Mouse (Mus musculus): ENCODE data around the gene Cmtr1.
"Not testable (repeated sequence)": the region's sequence is repeated elsewhere in the genome, so short reads cannot be mapped to it uniquely, and the experiment has no call there.

The Cmtr1 gene

DNA sequence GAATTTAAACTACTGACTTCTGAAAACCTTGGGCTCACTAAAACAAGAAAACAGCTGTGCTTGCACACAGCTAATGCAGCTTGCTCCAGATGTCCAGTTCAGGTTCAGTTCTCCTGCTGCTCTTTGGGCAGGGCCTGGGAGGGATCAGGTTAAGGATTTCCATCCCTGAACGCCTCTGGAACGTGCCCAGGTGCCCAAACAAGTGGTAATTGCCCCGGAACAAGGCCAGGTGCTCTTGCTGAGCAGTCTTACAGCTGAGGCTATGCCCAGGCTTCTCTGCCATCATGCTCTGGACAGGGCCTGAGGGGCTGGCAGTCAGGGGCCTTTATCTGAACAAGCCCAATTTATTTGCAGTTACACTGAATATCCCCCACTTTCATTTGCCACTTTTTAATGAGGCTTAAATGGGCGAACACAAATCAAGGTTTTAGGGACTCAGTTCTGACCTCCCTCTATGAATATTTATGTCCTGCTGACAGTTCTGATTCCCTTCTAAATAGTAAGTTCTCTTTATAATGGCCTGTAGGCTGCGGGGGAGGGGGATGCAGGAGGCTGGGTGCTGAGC is 46.7 kb downstream of the Cmtr1 start:
- DNase-seq: no peak

DNA sequence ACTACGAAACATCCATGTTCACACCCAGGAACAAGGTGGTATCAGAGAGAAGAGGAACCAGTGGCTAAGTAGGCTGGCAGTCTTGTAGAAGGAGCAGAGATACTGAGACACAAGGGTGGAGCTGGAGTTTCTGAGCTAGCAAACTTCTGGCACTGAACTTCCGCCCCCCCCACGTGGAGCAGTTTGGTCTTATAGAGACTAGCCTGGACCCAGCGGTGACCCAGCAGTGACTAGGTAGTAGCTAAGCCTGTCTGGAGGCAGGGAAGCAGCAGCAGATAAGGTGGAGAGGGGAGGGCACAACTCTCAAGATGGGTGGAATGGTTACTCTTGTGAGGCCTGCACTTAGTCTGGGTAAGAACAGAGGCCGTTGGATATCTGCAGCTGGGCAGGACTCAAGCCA is 48.4 kb downstream of the Cmtr1 start:
- DNase-seq: no peak

DNA sequence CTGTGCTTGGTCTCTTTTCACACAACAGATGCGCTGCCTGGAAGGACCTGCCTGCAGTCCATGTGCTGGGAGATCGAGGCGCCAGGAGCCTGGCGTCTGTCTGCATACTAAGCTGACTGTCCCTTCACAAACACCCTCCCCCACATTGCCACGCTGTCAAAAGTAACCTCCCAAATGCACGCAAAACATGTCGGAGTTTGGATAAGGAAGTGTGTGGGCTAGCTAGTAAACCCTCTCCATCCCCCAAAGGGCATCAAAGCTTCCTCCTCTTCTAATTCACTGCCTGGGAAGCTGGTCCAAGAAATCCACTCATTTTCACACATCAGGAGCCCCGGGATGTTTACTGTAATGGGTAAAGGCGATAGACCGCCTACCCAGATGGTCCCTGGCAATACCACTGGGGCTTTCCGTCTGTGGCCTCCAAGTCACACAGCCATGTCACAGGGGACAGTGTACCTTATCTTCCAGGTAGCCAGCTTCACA is 50.2 kb downstream of the Cmtr1 start:
- peak in 1 of 2 experiments; percentile 34 for DNase-seq

DNA sequence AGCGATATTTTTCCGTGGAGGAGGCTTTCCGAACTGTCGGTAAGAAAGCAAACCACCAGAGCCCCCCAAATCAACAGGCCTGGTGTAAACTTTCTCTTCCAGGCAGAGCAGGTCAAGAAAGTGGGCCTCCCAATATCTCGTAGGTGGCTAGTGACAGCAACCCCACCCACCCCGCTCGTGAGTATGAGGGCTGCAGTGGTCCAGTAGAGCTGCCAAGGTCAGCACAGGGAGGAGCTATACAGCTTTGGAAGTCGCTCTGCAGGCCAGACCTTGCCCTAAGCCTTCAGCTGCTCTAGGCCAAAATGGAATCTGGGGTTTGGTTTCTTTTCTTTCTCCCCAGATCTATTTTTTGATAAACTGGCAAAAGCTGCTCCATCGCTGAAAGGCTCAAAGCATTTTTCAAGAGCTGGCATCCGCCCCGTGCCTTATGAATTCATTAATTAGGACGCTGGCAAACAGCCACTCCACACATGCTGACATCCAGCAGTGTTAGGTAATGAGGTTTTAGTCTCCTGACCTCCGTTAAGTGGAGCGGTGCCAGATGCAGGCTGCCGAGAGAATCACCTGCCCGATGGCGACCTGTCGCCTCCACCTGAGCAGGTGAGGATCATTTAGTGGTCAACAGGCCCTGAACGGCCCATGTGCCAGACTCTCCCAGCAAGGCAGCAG is 50.8 kb downstream of the Cmtr1 start:
- peak; percentile 86 to 88 for DNase-seq

DNA sequence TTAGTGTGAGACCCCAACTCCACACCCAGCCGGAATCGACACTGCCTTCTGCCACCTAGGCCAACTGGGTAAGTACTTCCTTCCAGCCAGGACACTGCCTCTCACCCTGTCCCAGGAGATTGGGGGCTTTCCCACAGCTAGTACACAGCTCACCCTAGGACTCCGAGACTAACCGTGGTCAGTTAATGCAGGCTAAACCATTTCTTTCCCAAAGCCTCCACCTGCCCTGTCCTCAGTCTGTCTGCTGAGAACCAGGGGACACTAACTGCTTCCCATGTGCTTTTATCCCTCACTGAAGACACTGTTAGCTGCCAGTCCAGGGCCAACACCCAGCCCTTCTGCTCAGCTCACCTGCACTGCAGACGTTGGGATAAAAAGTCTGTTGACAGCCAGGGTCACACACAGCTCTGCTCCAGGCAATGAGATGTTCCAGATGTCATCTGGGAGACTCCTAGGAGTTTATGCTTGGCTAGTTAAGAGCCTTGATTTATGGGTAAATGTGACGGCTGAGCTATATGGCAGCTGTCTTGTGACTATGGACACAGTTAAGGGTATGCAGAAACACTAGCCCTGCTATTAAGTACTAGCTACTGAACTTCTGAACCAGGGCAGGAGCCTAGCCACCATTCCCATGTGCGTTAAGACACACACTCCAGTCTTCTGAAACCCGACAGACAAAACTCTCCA is 51.5 kb downstream of the Cmtr1 start:
- DNase-seq: no peak

DNA sequence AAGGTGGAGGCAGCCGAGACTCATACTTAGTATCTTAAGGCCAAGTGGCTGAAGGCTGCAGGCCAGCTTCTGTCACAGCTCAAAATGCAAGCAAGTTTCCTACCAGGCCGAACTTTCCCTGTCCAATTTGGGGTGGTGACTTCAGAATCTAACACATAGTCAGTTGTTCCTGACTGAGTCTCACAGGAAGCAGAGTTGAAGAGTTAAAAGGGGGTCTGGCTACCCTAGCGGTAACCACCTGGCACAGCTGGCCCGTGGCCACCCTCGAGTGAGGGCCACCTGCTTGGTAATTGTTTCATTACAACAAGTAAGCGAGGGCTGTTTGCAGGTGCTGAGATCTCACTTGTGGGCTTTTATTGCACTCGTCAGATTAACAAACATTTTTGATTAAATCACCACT is 52.2 kb downstream of the Cmtr1 start:
- peak in 1 of 2 experiments; percentile 50 for DNase-seq

DNA sequence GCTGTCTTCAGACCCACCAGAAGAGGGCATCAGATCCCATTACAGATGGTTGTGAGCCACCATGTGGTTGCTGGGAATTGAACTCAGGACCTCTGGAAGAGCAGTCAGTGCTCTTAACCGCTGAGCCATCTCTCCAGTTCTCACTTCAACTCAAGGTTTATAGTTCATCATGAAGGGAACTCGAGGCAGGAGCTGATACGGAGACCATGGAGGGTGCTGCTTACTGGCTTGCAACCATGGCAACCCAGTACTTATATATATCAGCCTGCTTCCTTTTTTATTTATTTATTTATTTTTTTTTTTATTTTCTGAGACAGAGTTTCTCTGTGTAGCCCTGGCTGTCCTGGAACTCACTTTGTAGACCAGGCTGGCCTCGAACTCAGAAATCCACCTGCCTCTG is 53.3 kb downstream of the Cmtr1 start:
- not testable (repeated sequence) for DNase-seq

DNA sequence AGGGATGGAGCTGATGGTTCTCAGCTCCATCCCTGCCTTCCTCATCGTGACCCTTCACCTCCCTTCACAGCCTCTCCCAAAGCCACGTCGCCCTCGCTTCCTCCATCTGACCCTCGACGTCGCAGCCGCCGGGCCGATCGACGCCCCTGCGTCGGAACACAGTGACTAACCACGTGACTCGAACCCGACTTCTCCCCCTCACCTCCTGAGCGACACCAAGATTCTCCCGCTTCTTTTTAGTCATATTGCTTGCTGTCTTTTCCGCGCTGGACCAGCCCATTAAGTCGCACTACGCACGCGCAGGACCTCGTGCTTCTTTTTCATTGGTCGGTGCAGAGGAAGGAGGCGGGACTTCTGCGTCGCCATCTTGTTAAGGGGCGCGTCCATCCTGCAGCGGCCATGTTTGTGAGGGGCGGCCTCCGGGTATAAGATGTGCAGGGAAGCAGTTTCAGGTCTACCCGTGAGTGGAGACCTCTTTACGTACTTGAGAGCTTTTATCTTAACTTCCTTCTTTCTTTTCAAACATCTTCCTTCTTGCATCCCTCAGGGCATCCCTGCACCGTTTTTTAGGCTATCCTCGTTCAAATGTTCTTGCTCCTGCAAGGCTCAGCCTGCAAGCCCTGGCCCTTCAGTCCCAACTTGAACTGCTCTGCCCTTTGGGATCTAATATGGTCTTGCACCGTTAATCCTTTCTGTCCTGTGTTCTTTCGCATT is 56.5 kb downstream of the Cmtr1 start, which contains the start of gene Ccdc167:
Gene Ccdc167 (minus strand): TSS at position 313 of the 714 bp plus-strand sequence.
- DNase-seq: peak; percentile 95 to 98

DNA sequence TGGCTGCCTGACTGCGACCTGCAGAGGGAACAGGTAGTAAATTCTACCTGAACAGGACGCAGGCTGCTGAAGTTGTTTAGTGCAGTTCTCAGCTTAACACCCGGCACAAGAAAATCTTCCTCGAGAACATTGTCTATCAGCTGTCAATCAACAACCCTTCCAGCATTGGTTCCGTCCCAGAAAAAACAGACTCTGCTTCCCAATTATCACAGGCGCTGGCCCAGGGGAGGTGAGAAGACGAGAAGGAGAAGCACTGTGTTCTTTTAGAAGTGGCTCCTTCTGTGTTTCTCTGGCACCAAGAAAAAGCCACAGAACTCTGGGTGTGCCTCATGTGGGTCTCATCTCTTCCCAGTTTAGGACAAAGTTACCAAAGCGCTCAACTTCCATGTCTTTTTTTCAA is 58.3 kb downstream of the Cmtr1 start:
- DNase-seq: no peak

DNA sequence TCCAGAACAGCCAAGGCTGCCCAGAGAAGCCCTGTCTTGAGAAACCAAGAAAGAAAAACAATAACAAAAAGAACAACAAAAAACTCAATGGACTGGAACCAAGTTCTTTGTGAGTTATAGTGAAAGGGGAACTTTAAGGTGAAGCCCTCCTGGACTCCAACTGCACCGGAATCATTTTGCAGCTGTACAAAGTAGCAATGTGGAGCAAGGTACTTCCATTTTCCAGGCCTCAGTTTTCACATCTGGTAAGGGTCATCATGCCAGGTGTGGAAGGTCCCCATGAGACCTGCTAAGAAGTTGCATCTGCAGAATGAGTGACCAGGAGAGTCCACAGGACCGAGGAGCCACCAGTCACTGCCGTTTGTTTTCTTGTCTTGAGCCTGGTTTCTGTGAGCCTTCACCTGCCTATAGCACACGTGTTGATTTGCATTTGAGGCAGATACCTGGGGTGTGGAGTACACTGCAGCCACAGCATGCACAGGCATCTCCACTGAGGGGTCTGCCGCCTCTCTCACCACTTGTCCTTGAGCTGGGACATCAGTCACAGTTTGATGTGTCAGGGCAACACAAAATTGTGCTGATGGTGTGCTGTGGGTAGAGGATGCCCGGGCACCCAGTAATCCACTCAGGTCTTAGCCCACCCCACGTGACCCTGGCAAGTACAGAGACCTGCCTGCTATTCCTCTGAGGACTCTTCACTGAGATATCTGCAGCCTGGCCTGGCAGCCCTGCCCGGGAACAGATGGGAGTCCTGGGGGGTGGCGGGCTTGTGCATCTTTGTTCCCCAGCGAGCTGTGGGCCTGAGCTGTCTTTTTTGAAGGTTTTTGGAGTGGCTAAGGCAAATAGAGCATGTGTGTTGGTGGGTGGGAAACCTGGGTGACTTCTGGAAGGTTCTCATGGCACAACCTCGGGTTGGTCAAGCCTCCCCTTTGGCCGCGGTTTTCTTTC is 59.5 kb downstream of the Cmtr1 start:
- DNase-seq: peak; percentile 79 to 86

DNA sequence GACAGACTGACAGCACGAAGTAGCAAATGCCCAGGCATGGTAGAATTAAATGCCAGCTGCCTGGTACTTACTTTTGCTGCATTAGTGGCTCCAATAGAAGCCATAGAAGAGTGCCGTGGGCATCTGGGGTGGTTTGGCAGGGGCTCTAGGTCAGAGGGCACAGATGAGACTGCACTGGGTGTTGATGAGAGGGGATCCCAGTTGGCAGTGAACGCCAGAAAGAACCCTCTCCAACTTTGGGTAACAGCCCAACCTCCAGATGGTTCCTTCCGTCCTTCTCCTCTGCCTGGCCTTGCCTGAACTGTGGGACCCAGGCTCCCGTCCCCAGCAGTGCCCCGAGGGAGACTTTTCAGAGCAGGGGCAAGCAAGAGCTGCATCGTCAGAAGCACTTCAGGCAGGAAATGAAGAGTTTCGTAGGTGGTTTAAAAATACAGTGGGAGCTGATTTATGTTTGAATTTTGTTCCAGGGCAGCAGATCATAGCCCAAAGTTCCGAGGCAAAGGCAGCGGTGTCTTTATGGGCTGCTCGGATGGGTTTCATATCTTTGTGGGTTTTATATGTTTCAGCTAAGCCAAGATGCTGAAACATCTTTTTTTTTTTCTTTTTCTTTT is 60.5 kb downstream of the Cmtr1 start:
- no peak for DNase-seq

DNA sequence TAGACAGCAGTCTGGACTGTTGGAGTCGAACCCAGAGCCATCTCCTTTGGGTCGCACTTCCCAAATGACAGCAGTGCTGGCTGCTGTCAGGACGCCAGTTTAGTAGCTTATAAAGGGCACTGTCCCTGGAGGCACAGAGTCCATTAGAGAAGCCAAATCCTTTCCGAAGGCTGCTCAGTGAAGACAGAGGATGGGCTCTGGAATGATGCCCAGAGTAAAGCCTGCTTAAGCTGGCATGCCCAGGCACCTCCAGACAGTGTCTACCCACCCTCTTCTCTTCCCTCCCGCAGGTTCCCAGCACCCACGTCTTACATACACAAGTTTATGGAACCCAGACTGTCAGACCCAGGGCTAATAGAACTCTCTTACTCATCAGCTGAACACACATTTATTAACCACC is 64.2 kb downstream of the Cmtr1 start:
- no peak for DNase-seq

DNA sequence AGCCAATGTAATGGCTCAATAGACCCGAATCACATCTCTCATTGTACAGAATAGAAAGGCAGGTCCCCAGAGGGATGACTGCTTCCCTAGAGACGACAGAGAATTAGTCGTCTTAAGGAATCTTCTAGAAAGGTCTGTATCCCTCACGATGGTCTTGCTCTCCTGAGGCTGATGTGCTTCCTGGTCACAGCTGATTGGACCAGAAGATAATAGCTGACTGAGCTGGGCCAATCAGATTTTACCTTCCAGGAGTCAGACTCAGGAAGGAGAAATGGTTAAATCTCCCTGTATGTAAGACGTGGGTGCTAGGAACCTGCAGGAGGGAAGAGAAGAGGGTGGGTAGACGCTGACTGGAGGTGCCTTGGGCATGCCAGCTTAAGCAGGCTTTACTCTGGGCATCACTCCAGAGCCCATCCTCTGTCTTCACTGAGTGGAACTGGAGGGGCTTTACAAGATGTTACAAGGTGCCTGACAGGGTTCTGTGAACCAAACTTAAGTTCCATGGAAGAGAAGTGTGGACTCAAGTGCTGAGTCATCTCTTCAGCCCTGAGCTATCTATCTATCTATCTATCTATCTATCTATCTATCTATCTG is 64.7 kb downstream of the Cmtr1 start:
- DNase-seq: no peak

DNA sequence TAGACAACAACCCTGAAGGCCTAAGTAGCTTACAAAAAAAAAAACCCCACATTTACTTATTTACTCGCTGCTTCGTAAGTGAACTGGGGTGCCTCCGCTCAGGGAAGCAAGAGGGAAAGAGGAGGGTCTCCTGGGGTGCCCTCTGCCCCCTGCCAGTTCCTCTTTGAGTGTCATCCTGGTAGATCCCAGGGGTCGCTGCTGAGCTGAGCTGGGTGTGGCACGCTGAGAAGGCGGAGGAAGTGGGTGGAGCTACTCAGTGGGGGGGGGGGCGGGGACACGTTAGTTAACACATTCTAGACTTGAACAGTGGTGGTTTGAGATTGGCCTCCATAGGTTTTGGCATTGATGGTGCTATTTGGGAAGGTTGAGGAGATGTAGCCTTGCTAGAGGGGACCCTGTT is 67.7 kb downstream of the Cmtr1 start:
- no peak for DNase-seq

DNA sequence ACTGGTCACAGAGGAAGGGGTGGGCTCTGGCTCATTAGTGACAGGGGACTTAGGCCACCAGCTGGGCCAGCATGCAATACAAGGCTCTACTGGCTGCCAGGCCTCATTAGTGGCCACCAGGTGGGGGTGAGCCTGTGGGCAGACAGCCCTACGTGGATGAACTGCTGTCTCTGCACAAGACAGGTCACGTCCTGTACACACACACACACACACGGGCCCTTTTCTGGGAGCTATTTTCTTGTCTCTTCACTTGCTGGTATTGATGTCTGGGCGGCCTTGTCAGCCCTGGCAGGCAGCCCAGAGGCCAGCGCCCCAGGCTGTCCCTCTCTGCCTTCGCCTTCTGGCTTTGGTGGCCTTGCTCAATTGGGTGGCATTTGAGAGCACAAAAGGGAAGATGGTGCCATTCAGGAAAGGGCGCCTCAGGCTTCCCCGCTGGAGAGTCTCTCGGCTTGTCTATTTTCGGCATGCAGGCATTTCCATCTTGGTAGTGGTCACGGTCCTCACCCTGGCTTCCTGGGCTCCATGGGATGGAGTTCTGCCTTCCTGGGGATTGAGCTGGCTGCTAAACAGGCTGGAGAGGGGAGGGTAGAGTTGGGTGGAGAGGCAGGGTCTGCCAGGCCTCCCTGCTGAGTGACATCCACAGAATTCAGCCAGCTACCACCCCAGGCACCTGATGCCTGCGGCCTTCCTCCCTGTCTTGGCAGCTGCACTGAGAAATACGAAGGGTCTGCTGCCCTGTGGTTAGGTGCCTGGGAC is 70.3 kb downstream of the Cmtr1 start:
- peak; percentile 64 for DNase-seq

DNA sequence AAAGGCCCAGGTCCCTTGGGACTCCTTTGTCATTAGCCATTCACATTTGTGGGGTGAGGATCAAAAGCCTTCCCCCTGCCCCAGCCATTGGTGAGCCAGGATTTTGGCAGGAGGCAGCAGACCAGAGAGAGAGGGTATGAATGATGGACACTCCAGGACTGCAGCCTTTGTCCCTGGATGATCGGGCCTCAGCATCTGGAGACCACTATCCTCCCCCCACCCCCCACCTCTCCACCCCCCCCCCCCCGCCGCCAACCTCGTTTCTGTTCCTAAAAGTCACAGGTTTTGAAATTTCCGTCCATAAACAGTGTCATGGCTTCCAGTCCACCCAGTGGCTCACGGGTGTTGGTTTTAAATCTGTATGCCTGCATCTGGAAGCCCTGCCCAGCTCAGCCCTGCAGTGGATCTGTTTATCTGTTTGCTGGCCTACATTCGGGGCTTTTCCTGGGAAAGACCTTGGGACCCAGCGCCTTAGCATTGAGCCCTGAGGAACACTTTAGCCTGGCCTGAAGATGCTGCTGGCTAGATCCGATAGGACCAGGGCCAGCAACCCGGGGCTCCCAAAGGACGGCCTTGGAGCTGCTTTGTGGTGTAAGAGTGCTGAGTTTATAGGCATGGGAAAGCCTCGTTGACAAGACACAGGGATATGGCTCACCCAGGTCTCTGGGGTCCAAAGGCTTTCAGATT is 71.0 kb downstream of the Cmtr1 start:
- DNase-seq: peak in 1 of 2 experiments; percentile 29

DNA sequence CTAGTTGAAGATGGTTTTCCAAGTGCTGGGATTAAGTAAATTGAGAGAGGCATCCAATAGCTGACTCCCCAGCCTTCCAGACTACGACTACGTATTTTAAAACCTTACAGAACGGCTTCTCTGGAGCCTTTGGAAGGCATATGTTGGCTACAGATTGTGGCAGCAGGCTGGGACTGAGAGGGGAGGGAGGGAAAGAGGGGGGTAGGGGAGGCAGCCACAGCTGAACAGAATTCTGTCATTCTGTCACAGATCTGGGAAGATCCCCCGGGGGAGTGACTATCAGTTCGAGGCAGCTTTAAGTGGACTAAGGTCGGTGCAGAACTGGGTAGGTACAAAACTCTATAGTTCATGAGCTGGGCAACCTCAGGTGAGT is 71.5 kb downstream of the Cmtr1 start:
- DNase-seq: no peak

DNA sequence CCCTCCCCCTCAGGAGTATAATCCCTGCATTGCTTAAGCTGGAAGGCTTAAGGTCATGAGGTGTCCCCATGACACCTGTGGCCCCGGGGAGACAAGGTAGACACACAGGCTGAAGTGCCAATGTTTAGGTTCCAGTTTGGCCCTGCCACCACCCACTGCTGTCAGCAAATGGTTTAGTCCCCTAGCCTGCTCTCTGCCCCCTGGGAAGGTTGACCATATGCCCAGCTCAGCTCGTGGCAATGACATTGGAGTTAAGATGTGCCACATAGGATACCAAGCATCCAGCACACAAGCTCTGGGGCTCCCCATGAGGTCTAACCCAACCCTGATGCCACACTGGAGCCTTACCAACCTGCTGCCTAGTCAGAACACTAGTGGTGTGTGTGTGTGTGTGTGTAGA is 72.1 kb downstream of the Cmtr1 start:
- DNase-seq: no peak

DNA sequence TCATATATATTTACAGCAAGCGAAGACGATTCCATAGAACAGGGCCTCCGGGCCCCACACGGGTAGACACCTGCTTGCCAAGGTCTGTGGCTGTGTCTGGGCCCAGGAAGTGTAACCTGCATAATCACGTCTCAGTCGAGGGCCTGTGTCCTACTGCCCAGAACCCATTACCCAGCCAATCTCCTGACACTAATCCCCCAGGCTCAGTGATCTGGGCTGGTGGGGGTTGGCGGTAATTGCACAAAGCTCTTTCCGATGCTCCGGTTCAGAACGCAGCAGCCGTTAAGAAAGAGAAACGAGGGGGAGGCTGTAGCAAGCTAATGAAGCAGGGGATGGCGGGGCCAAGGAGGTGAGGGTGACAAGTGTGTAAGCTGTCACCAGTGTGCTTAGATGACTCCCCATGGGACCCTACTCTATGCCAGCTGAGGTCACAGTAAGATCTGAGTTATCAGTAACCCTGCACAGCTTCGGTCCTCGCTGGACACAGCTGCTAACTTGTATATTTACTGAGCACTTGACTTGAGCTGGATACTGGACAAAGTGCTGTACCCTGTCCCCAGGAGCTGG is 76.1 kb downstream of the Cmtr1 start:
- DNase-seq: no peak

Measured in cerebellum, postnatal 36 days (tissue).